Mouse (Mus musculus) forebrain, embryonic 16.5 days (tissue): ENCODE data around the gene Rap1a. TPM values are rescaled to one million over a fixed set of nuclear protein-coding genes. Genes with fewer than 3 reads are reported as not detected.
A peak's percentile ranks its signal among the peaks of the same experiment; 100 is the strongest.

Source experiments
- ATAC-seq: fragments of 200-750 bp; cut with Nextera tagmentation; 2 replicates; pipeline ENCODE4 v1.8.0; 2017; ENCODE audit warnings: mild to moderate bottlenecking, moderate library complexity
- H3K27ac ChIP-seq: fragments of 300-500 bp; sonication (generic); 2 replicates; pipeline ENCODE4 v1.5.1; 2014; ENCODE audit warnings: low read length, control low read depth
- H3K27me3 ChIP-seq: fragments of 300-500 bp; sonication (generic); replicated peaks from 2 replicates; pipeline ENCODE4 v1.6.1; 2014; ENCODE audit warnings: low read length; ENCODE audit not compliant: control insufficient read depth, insufficient read depth
- H3K36me3 ChIP-seq: fragments of 300-500 bp; sonication (generic); 2 replicates; pipeline ENCODE4 v1.6.1; 2014; ENCODE audit not compliant: control insufficient read depth, insufficient read depth
- H3K4me1 ChIP-seq: fragments of 300-500 bp; sonication (generic); replicated peaks from 2 replicates; pipeline ENCODE4 v1.6.1; 2014; ENCODE audit warnings: low read length; ENCODE audit not compliant: control insufficient read depth, insufficient read depth
- H3K4me2 ChIP-seq: fragments of 300-500 bp; sonication (generic); 2 replicates; pipeline ENCODE4 v1.6.1; 2014; ENCODE audit warnings: mild to moderate bottlenecking, low read length, control low read depth
- H3K4me3 ChIP-seq: fragments of 300-500 bp; sonication (generic); replicated peaks from 2 replicates; pipeline ENCODE4 v1.5.1; 2014; ENCODE audit warnings: mild to moderate bottlenecking, low read length, control low read depth
- H3K9ac ChIP-seq: fragments of 300-500 bp; sonication (generic); replicated peaks from 2 replicates; pipeline ENCODE4 v1.6.1; 2014; ENCODE audit warnings: low read depth, low read length, control low read depth
- H3K9me3 ChIP-seq: fragments of 300-500 bp; sonication (generic); 2 replicates; pipeline ENCODE4 v1.6.1; 2016; ENCODE audit warnings: low read length; ENCODE audit not compliant: control insufficient read depth
- WGBS: fragments of 180-500 bp; shearing (Covaris S2); extraction: QIAGEN DNeasy Blood & Tissue Kit; methylation state at CpG from one replicate; pipeline ENCODE4 v1.1.7; 2014; 5-methylcytosine and 5-hydroxymethylcytosine counted together
- polyA plus RNA-seq: library from polyadenylated mRNA; unstranded; fragments of >200 nt; fragmentation: Nextera tagmentation; extraction: Ambion mirVana; gene quantifications from 2 replicates; pipeline ENCODE4 v1.2.1, GENCODE M21; 2015

Gene Rap1a
- polyA plus RNA-seq, 1 experiment from 2014 or later = 67.7 TPM

- Histone ChIP-seq H3K9ac (peak overlapping the region; percentile 0), H3K4me3 (no peak overlapping the region), H3K27me3 (no peaks in the 10 kb centered on the region), H3K27ac (no peak overlapping the region), H3K9me3 (no peaks in the 10 kb centered on the region), H3K4me2 (peak overlapping the region; percentile 25), H3K36me3 (no peaks in the 10 kb centered on the region), H3K4me1 (peaks cover 17% of the 10 kb centered on the region)
- peak; percentile 61 for ATAC-seq
- WGBS = 19% methylated on average over 20 of the region's 20 CpGs
Measured at GRCm38 (mm10) chr3:105695476-105696386, 105.4 kb downstream of the Rap1a start.

GRCm38 (mm10) chr3:105693327-105694080 lies 107.6 kb downstream of the Rap1a start:
- H3K9ac ChIP-seq = no peak overlapping the region
- WGBS = 78% methylated on average over 14 of the region's 14 CpGs
- H3K27ac ChIP-seq = no peak overlapping the region
- no peak overlapping the region for H3K4me2 ChIP-seq
- no peaks in the 10 kb centered on the region for H3K36me3 ChIP-seq
- H3K9me3 ChIP-seq = no peaks in the 10 kb centered on the region
- no peak overlapping the region for H3K4me3 ChIP-seq
- peaks cover 17% of the 10 kb centered on the region for H3K4me1 ChIP-seq
- no peak for ATAC-seq
- H3K27me3 ChIP-seq = no peaks in the 10 kb centered on the region

GRCm38 (mm10) chr3:105688536-105688935 lies 112.6 kb downstream of the Rap1a start:
- Histone ChIP-seq H3K9ac (no peak overlapping the region), H3K9me3 (no peaks in the 10 kb centered on the region), H3K4me2 (no peak overlapping the region), H3K27ac (no peak overlapping the region), H3K4me1 (peaks cover 13% of the 10 kb centered on the region), H3K4me3 (no peak overlapping the region), H3K36me3 (no peaks in the 10 kb centered on the region), H3K27me3 (no peaks in the 10 kb centered on the region)
- WGBS = 94% methylated on average over 2 of the region's 2 CpGs
- ATAC-seq = no peak

- peak; percentile 97 for ATAC-seq
- H3K4me3 ChIP-seq = peak within 1 kb of the TSS; percentile 83
- peak within 1 kb of the TSS; percentile 72 for H3K4me2 ChIP-seq
- H3K9me3 ChIP-seq = no peaks in the 10 kb centered on the region
- H3K4me1 ChIP-seq = peaks cover 13% of the 10 kb centered on the region
- H3K36me3 ChIP-seq = peaks cover 5% of the 10 kb centered on the region
- peak within 1 kb of the TSS; percentile 88 for H3K27ac ChIP-seq
- under 1% methylated on average over 72 of the region's 72 CpGs for WGBS
- H3K27me3 ChIP-seq = no peaks in the 10 kb centered on the region
- peak within 1 kb of the TSS; percentile 90 for H3K9ac ChIP-seq
Measured at GRCm38 (mm10) chr3:105687324-105688060, 113.6 kb downstream of the Rap1a start, which contains the start of gene Ddx20. Gene Ddx20, minus strand, starts transcription at chr3:105687574.

- Histone ChIP-seq H3K4me3 (peak overlapping the region; percentile 83), H3K36me3 (peaks cover 5% of the 10 kb centered on the region), H3K4me2 (peak overlapping the region; percentile 72), H3K9ac (peak overlapping the region; percentile 90), H3K27ac (peak overlapping the region; percentile 60; the same call in 1 of the 2 replicates), H3K4me1 (peaks cover 13% of the 10 kb centered on the region), H3K9me3 (no peaks in the 10 kb centered on the region), H3K27me3 (no peaks in the 10 kb centered on the region)
- 8% methylated on average over 60 of the region's 60 CpGs for WGBS
- ATAC-seq = no peak; the same call in 1 of the 2 replicates
Measured at GRCm38 (mm10) chr3:105686394-105687323, 114.5 kb downstream of the Rap1a start.

- Histone ChIP-seq H3K27ac (no peak overlapping the region), H3K4me1 (no peaks in the 10 kb centered on the region), H3K9me3 (no peaks in the 10 kb centered on the region), H3K9ac (no peak overlapping the region), H3K4me2 (no peak overlapping the region), H3K36me3 (peaks cover 23% of the 10 kb centered on the region), H3K27me3 (no peaks in the 10 kb centered on the region), H3K4me3 (no peak overlapping the region)
- 93% methylated on average over 7 of the region's 7 CpGs for WGBS
- no peak for ATAC-seq
Measured at GRCm38 (mm10) chr3:105680346-105680745, 120.8 kb downstream of the Rap1a start.

Other genes starting within 250 kb of the Rap1a start
- 31.6 and 35.3 TPM in 2 replicates for gene Ddx20, start 113.8 kb downstream of the Rap1a start, polyA plus RNA-seq
- 3.2 and 3.9 TPM in 2 replicates for gene Inka2, start 96.7 kb downstream of the Rap1a start, polyA plus RNA-seq
- gene Adora3, start 69.5 kb upstream of the Rap1a start, polyA plus RNA-seq = 0.11 TPM in 1 of 2 replicates, not detected in the other
- gene Tmigd3, start 69.6 kb upstream of the Rap1a start, polyA plus RNA-seq = 0.58 TPM in 1 of 2 replicates, not detected in the other
- 0.34 TPM in 1 of 2 replicates, not detected in the other for gene I830077J02Rik, start 131.3 kb upstream of the Rap1a start, polyA plus RNA-seq
- gene Wdr77, start 158.0 kb upstream of the Rap1a start, polyA plus RNA-seq = 111 and 118 TPM in 2 replicates
- gene Atp5f1, start 158.8 kb upstream of the Rap1a start, polyA plus RNA-seq = 482 and 504 TPM in 2 replicates
- gene Ovgp1, start 172.4 kb upstream of the Rap1a start, polyA plus RNA-seq = 3.8 and 3.9 TPM in 2 replicates
- 3.4 and 3.6 TPM in 2 replicates for gene Pifo, start 213.3 kb upstream of the Rap1a start, polyA plus RNA-seq
- not detected in 2 replicates for gene Chil5, start 231.5 kb upstream of the Rap1a start, polyA plus RNA-seq